Mouse (Mus musculus) cerebellum, adult 2 months (tissue): ENCODE data around the gene Nln.

Experiments
- CTCF ChIP-seq: fragments of 200-500 bp; IDR thresholded peaks from 2 replicates; pipeline ENCODE4 v1.5.1; 2011; ENCODE audit warnings: low read depth, mild to moderate bottlenecking, control low read depth, low read length, moderate library complexity, borderline replicate concordance; ENCODE audit not compliant: insufficient read depth
- POLR2A ChIP-seq: fragments of 200-500 bp; IDR thresholded peaks from 2 replicates; pipeline ENCODE4 v1.6.1; 2011; ENCODE audit warnings: low read length, control low read depth, borderline replicate concordance; ENCODE audit not compliant: insufficient read depth

DNA sequence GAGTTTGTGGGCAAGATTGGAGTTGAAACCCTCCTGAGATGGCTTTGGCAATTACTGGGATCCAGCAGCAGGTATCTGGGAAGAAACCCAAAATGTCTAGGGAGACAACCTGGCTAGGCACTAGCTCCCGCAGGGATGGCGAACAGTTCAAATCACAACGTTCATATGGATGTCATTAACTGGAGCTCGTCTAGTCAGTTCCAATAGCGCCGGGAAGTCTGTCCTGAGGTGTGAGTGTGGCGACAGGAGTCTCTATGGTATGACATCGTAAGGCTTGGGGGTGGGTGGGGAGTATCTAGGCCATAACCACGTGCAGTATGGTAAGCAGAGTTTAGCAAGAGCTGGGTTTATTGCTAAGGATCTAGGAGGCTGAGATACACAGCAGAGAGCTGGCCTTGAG, 46.4 kb downstream of the Nln start:
- TF ChIP-seq POLR2A (no peak), CTCF (no peak)
